Mouse (Mus musculus): ENCODE data around the gene S1pr2. TPM values are rescaled to one million over a fixed set of nuclear protein-coding genes. Genes with fewer than 3 reads are reported as not detected.
A peak's percentile ranks its signal among the peaks of the same experiment; 100 is the strongest.
"Not testable (repeated sequence)": the region's sequence is repeated elsewhere in the genome, so short reads cannot be mapped to it uniquely, and the experiment has no call there.

S1pr2 gene
- total RNA-seq (2017) = 1.4 and 2.2 TPM in 2 replicates

DNA sequence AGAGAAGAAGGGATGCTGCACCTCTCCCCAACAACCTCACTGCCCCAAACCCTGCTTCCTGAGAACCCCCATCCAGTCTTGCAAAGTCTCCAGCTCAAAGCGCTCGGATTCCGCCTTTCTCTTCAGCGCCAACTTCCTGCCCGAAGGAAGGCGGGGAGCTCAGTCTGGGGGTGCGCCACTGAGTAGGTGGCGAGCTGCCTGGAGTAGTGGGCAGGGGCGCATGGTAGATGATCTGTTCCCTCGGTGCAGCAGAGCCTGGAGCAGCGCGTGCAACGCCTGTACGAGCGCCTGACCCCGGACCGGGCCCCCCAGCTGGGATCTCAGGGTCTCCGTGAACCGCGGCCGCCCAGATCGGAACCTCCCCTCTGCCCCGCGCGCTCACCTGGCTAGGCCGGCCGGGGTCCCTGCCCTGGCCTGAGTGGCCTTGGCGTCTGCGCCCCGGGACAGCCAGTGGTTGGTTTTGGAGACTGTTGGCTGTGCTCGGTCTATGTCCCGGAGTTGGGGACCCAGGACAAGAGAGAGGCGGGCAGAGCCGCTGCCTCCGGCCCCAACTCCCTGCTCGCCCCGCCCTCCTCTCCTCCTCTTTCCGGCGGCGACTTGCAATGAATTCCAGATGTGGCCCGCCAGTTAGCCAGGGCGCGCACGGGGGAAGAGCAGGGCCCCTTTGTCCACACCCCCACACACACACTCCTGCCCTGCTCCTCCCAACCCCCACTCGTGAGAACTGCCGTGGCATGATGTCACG lies at the start of gene S1pr2:
Gene S1pr2, minus strand, starts transcription at position 566 of the 745 bp plus-strand sequence.
- ATAC-seq (replicated peaks; ENCODE audit: low read depth, poor library complexity, severe bottlenecking) = peak; percentile 69

DNA sequence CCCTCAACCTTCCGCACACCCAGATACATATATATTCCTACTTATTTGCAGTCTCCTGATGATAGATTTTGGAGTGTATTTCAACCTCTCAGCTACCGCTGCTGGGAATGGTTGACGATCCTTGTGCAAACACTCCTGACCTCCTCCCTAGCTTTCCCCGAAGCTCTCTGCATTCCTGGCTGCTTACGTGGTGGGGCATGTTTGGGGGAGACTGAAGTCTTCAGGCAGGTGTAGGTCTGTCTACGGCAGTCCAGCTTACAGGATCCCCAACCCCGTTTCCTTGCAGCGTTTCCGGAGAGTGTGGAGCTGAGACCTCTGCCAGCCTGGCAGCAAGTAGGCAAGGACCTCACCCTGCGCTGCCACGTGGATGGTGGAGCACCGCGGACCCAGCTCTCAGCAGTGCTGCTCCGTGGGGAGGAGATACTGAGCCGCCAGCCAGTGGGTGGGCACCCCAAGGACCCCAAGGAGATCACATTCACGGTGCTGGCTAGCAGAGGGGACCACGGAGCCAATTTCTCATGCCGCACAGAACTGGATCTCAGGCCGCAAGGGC lies 48.8 kb upstream of the S1pr2 start:
- ATAC-seq (replicated peaks; ENCODE audit: low read depth, poor library complexity, severe bottlenecking) = no peak

DNA sequence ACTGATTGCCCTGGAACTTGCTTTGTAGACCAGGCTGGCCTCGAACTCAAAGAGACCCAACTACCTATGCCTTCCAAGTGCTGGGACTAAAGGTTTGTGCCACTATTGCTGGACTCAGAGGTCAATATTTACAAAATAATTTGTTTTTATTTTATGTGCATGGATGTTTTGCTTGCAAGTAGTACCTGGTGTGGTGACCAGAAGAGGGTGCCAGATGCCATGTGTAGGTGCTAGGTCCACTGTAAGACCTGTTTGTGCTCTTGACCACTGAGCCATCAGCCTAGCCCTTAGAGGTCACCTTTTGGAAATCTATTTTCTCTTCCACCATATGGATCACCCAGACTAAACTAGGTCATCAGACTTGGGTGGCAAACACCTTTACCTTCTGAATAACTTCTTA lies 46.1 kb upstream of the S1pr2 start:
- no peak for ATAC-seq (replicated peaks; ENCODE audit: low read depth, poor library complexity, severe bottlenecking)

DNA sequence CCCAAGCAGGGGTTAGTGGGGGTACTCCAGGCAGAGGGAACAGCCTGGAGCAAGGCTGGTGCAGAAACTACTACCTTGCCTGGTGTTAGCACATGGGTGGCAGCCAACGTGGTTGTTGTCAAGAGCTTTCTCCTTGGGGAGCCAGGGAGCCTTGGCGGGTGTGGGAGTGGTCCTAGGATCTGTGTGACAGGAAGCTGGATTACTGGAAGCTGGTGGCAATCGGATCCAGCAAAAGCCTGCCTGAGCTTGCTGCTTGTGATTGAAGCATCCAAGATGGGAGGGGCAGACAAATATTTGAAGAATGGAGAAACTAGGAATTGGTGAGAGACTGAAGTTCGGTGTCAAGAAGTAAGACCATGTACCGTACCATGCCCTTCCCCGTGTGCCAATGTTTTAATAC lies 45.7 kb upstream of the S1pr2 start:
- ATAC-seq (replicated peaks; ENCODE audit: low read depth, poor library complexity, severe bottlenecking) = no peak

DNA sequence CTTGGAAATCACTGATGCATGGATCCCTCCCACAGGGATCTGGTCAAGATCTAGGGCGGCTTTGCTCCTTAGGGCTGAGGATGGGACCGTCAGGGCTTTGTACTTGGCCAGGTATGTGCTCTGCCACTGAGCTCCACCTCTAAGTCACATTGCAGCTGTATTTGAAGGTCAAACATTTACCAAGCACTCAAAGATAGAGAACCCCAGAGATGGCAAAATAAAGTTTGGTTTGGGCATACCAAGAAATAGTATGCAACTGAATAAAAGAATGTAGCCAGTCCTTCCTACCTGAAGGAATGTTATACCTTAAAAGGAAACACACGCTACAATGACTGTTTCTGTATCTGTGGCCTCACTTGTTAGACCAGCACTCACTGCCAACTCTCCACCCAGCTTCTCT lies 44.8 kb upstream of the S1pr2 start:
- ATAC-seq (replicated peaks; ENCODE audit: low read depth, poor library complexity, severe bottlenecking) = no peak

DNA sequence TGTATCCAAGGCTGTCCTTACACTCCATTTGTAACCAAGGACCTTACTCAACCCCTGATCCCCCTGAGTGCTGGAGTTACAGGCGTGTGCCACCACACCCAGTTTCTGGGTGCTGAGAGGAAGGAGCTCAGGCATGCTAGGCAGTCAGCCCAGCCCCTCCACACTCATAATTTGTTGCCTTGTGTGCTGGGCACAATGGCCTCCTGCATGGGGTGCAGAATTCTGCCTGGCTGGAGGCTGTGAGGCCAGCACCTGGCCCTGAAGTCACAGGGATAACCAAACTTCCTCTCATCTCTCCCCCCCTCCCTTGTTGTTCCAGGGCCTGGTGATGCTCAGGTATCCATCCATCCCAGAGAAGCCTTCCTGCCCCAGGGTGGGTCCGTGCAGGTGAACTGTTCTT lies 42.0 kb upstream of the S1pr2 start:
- ATAC-seq (replicated peaks; ENCODE audit: low read depth, poor library complexity, severe bottlenecking) = no peak

DNA sequence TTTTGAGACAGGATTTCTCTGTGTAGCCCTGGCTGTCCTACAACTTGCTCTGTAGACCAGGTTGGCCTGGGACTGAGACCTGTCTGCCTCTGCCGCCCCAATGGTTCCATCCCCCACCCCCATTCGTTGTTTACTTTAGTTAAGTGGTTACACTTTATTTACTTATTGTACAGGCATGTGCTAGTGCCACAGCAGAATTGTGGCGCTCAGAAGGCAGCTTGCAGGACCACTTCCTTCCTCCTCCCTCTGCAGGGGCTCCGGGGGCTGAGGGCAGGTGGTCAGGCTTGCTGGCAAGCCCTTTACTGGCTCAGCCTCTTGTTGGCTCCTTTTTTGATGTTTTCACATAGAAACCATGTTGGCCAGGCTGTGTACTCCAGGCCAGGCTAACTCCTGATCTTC lies 40.6 kb upstream of the S1pr2 start:
- 0 out of 2 replicates have a peak, but pooled peaks have one; percentile 9 for ATAC-seq (replicated peaks; ENCODE audit: low read depth, poor library complexity, severe bottlenecking)

DNA sequence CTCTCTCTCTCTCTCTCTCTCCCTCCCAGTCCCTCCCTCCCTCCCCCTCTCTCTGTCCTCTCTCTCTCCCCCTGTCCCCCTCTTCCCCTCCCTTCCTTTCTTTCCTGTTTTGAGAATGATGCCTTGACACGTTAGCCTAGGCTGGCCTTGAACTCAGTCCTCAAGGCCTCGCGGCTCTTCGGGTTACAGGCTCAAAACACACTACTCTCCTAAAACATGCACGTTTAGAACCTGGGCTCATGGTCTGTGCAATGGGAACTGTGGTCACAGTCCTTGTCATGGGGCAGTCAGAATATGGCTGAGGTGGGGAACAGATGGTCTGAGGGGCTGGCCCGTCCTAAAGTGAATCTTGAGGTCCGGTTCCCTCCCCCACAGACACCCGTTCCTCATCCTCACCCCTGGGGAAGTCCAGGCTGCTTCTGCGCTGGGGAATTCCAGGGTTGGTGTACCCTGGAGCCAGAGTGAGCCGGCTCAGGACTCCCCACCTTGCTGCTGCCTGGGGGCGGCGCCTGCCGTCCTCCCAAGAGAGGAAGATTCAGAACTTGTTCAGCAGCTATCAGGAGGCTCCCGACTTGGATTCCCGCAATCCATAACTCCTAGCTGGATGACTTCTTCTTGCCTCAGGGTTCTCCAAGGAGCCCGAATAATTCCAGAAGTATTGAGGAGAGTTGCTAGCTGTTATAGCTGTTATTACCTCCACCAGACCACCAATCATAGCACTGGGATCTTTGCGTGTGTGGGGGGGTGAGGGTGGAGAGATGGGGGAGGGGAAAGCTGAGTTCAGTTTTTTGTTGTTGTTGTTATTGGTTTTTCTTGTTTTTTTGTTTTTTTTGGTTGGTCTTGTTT lies 40.0 kb upstream of the S1pr2 start:
- 0 out of 2 replicates have a peak, but pooled peaks have one; percentile 9 for ATAC-seq (replicated peaks; ENCODE audit: low read depth, poor library complexity, severe bottlenecking)

DNA sequence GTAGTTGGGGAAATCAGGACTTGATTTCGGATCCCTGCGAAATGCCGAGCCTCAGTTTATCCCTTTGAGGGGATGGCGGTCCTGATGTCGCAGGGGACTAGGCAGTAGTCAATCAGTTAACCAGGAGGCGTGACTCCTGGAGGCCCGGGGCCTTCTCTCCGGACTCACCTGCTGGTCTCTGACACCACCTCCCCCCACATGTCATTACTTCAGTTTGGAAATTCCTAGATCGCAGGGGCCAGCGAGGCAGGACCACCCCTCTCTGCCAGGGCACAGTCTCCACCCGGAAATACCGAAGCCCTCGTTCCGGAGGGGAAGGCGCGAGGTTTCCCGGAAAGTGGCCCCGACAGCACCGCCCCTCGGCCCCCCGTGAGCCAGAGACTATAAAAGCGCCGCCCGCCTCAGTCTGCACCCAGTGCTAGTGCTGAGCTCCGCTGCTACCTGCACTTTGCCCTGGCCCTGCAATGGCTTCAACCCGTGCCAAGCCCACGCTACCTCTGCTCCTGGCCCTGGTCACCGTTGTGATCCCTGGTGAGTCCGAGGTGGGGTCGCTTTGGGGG lies 39.1 kb upstream of the S1pr2 start, which contains the start of gene Icam1:
Gene Icam1, plus strand, starts transcription at position 415 of the 560 bp plus-strand sequence.
- ATAC-seq (replicated peaks; ENCODE audit: low read depth, poor library complexity, severe bottlenecking) = peak; percentile 48

DNA sequence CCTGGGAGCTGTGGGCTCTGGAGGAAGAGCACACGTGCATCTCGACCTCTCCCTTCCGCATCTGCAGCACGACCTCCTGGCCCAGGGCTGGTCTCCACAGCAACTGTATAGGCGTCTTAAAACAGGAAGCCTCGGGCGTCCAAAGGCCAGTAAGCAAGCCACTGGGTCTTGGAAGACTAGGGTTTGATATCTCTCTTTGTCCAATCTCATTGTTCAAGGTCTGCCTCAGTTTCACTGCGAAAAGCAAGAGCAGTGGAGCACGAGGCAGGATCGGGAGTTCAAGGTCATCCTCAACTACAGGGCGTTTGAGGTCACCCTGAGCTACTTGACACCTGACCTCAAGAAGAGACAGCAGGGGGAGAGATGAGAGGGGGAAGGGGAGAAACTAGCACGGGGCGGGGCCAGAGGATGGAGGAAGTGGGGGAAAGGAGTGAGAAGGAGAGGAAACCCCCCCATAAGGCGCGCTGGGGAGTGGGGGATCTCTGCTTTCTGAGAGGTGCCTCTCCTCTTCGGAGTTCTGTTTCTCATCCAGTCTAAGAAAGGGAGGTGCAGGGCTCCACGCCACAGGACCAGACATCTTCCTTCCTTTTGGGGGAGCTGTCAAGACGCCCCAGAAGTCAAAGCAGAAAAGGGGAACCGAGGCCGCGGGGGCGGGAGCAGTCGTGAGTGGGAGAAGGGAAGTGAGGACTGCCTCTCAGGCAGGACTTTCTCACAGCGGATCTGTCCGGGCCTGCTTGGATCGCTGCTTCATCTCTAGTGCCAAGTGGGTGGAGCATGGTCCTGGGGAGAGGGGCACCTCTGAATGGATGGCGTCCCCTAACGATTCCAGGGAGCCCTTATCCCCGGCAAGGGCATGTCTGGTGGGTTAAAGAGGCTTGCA lies 38.4 kb upstream of the S1pr2 start:
- ATAC-seq (replicated peaks; ENCODE audit: low read depth, poor library complexity, severe bottlenecking) = peak; percentile 75

DNA sequence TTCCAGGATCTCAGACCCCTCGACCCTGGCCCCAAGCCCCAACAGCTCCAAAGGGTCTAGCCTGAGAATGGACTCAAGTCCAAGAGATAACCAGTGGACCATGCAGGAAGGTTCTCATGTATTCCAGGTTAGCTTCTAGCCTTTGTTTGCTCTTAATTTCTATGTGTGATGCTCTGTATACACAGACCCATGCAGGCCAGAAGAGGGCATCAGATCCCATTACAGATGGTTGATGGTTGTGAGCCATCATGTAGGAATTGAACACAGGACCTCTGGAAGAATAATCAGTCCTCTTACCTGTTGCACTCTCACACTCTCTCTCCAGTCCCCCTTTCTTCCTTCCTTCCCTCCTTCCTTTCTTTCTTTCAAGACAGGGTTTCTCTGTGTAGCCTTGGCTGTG lies 35.8 kb upstream of the S1pr2 start:
- ATAC-seq (replicated peaks; ENCODE audit: low read depth, poor library complexity, severe bottlenecking) = no peak

DNA sequence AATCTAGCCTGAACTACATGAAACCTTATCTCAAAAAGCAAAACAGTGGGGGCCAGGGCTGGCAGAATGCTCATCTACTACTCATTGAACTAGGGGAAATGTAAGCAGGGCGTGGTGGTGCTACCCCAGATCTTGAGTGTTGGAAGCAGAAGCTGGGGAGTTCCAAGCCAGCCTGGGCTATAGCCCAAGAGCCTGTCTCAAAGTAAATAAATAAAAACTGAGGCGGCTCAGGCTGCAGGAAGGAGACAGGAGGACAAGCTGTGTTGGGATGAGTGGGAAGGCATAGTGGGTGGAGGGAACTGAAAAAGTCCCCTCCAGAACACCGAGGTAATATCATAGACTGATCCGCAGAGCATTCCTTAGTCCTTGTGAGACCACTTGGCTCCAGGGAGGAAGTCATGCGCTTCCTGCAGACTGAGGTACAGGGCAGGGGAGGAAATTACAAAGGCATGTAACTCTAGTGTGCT lies 35.3 kb upstream of the S1pr2 start:
- ATAC-seq (replicated peaks; ENCODE audit: low read depth, poor library complexity, severe bottlenecking) = no peak

DNA sequence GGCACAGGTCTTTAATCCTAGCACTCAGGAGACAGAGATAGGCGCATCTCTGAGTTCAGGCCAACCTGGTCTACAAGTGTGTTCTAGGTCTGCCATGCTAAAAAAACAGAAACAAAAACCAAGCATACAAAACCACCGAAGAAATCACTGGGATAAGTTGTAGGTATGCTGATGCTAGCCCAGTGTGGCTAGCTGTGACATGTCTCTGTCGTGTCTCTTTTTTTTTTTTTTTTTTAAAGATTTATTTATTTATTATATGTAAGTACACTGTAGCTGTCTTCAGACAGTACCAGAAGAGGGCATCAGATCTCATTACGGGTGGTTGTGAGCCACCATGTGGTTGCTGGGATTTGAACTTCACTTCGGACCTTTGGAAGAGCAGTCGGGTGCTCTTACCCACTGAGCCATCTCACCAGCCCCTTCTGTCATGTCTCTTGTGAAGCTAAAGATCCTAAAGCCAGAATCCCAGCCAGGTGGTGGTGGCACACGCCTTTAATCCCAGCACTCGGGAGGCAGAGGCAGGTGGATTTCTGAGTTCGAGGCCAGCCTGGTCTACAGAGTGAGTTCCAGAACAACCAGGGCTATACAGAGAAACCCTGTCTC lies 34.5 kb upstream of the S1pr2 start:
- not testable (repeated sequence) for ATAC-seq (replicated peaks; ENCODE audit: low read depth, poor library complexity, severe bottlenecking)

DNA sequence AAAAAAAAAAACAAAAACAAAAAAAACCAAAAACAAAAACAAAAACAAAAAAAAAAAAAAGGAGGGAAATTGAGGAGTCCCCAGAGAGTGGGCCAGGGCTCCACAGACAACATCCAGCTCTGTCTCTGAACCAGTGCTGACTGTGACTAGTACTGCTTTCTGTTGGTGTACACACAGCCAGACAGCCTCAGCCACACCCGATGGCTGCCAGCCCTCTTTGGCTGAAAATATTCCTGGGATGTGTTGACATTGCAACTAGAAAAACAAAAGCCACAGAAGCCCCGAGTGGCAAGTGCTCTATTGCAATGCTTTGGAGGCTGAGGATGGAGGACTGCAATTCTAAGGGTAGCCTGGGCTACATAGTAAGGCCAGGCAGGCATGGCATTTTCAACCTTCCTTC lies 33.8 kb upstream of the S1pr2 start:
- no peak for ATAC-seq (replicated peaks; ENCODE audit: low read depth, poor library complexity, severe bottlenecking)

DNA sequence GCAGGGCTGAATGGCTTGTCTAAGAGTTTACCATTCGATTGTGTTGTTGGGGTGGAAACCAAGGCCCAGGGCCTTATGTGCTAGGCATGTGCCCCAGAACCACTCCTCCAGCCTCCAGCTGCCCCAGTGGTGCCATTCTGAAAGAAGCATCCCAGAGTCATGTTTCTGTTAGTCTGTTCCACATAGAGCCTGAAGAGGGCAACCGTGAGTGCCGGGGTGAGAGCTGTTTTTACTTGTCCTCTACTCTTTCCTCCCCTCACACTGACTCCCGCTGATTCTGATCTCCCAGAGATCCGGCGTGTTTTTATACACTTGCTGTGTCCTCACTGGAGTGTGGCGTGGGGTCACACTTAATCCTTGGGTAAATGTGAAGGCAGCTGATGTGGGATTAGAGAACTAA lies 31.4 kb upstream of the S1pr2 start:
- 0 out of 2 replicates have a peak, but pooled peaks have one; percentile 31 for ATAC-seq (replicated peaks; ENCODE audit: low read depth, poor library complexity, severe bottlenecking)

DNA sequence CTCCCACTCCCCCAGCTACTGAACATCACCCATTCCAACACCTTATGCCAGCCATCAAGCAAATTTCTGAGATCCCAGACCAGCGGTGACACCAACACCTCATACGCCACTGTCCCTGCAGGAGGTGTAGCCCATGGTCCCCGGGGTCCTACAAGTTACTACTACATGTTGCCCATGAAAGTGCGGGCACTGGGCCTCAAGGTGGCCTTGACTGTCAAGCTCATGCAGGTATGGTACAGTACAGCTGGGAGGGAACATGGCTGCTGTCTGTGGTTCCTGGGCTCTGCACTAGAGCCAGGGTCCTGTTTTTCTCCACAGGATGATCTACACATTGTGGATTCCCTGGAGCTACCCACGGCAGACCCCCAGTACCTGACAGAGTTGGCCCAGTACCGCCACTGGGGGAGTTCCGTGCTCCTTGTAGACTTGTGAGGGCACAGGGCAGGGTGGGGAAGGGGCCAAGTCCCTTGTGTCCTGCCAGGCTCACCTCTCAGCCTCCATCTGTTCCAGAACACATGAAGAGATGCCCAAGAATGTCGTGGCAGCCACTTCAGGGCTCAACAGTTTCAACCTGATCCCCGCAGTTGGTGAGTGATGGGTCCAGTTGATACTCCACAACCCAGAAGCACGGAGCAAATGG lies 30.9 kb upstream of the S1pr2 start:
- ATAC-seq (replicated peaks; ENCODE audit: low read depth, poor library complexity, severe bottlenecking) = no peak

DNA sequence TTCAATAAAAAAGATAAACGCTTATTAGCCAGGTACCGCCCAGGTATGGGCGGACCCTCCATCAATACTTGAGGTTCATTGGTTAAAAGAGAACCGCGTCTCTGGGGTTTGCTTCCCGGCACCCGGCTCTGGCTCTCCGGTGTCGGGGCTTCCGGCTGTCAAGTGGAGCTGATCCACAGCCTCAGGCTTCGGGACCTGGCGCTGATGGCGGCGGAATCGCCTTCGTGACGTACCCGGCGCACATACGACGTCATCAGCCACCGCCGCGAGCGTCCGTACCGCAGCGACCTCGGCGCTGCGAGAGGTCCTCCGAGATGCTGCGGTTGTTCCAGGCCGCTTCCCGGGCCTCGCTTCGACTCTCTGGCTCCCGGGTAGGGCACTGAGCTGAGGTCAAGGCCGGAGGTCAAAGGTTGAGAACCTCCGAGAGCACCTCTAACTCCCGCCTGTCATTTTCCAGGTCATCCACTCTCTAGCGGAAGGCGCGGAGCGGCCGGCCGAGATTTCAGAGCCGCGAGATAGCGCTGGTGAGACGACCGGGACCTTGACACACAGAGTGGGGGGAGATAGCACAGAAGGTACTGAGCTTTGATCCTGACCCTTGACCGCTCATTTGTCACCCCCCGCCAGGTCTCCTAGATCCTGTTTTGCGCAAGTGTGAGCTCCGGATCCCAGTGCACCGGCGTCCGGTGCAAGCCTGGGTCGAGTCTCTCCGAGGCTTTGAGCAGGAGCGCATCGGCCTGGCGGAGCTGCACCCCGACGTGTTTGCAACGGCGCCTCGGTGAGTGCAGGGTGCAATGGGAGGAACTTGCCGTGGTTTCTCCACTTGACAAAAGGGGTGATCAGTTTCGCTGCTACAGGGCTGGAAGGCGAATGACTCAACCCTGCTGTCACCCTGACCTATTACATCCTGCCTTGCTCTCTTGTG lies 26.3 kb upstream of the S1pr2 start, which contains the start of gene Mrpl4:
Gene Mrpl4, plus strand, starts transcription at position 112 of the 925 bp plus-strand sequence.
- ATAC-seq (replicated peaks; ENCODE audit: low read depth, poor library complexity, severe bottlenecking) = peak; percentile 92

All from common myeloid progenitor, adult 5-6 weeks (primary cell).